Mouse (Mus musculus): Measurements from ENCODE around the gene Lrrc59.

GRCm38 (mm10) chr11:94675446-94675845, 45.9 kb downstream of the Lrrc59 start:
- TF ChIP-seq CTCF (conservative IDR thresholded peaks at IDR 0.05; ENCODE audit: low read length) (no peak), NANOG (IDR thresholded peaks at IDR 0.05; ENCODE audit: borderline replicate concordance, low read length) (no peak), POU5F1 (IDR thresholded peaks at IDR 0.05; ENCODE audit: borderline replicate concordance, low read length) (no peak)

Data from E14TG2a.4 (cell line).